Mouse (Mus musculus) heart, postnatal 0 days (tissue): ENCODE results near the gene 1700019D03Rik. TPM values are rescaled to one million over a fixed set of nuclear protein-coding genes. Genes with fewer than 3 reads are reported as not detected.

Experiments
- ATAC-seq: fragments of 200-750 bp; cut with Nextera tagmentation; 2 replicates; pipeline ENCODE4 v1.8.0; 2017; ENCODE audit warnings: low read depth, moderate number of reproducible peaks, moderate library complexity; ENCODE audit not compliant: insufficient read depth
- DNase-seq: peaks from one replicate; pipeline ENCODE4 v3.0.0-alpha.2; 2016; ENCODE audit warnings: low spot score
- H3K27ac ChIP-seq: fragments of 300-500 bp; sonication (generic); 2 replicates; pipeline ENCODE4 v1.5.1; 2014; ENCODE audit warnings: low read depth, mild to moderate bottlenecking
- H3K27me3 ChIP-seq: fragments of 300-500 bp; sonication (generic); 2 replicates; pipeline ENCODE4 v1.6.1; 2014; ENCODE audit warnings: low read length, mixed read lengths; ENCODE audit not compliant: control insufficient read depth, insufficient read depth
- H3K36me3 ChIP-seq: fragments of 300-500 bp; sonication (generic); replicated peaks from 2 replicates; pipeline ENCODE4 v1.6.1; 2014; ENCODE audit warnings: low read length, mixed read lengths; ENCODE audit not compliant: control insufficient read depth, insufficient read depth
- H3K4me1 ChIP-seq: fragments of 300-500 bp; sonication (generic); 2 replicates; pipeline ENCODE4 v1.6.1; 2014; ENCODE audit warnings: antibody characterized with exemption; ENCODE audit not compliant: control insufficient read depth, insufficient read depth
- H3K4me2 ChIP-seq: fragments of 300-500 bp; sonication (generic); 2 replicates; pipeline ENCODE4 v1.6.1; 2014; ENCODE audit warnings: low read depth, mild to moderate bottlenecking, low read length, moderate library complexity
- H3K4me3 ChIP-seq: fragments of 300-500 bp; sonication (generic); 2 replicates; pipeline ENCODE4 v1.5.1; 2014; ENCODE audit warnings: low read depth, low read length
- H3K9ac ChIP-seq: fragments of 300-500 bp; sonication (generic); replicated peaks from 2 replicates; pipeline ENCODE4 v1.6.1; 2014; ENCODE audit warnings: low read depth, low read length, mixed read lengths
- H3K9me3 ChIP-seq: fragments of 300-500 bp; sonication (generic); replicated peaks from 2 replicates; pipeline ENCODE4 v1.6.1; 2016; ENCODE audit warnings: low read length; ENCODE audit not compliant: control insufficient read depth
- CTCF ChIP-seq: IDR thresholded peaks from 2 replicates; pipeline ENCODE4 v1.5.1; 2016; ENCODE audit warnings: antibody characterized with exemption, control low read depth, low read depth
- EP300 ChIP-seq: IDR thresholded peaks from 2 replicates; pipeline ENCODE4 v1.6.1; 2016; ENCODE audit warnings: antibody characterized with exemption, low read depth
- WGBS: fragments of 180-500 bp; shearing (Covaris S2); extraction: QIAGEN DNeasy Blood & Tissue Kit; methylation state at CpG from one replicate; pipeline ENCODE4 v1.1.7; 2014; 5-methylcytosine and 5-hydroxymethylcytosine counted together
- polyA plus RNA-seq: library from polyadenylated mRNA; unstranded; fragments of >200 nt; fragmentation: Nextera tagmentation; extraction: Ambion mirVana; gene quantifications from 2 replicates; pipeline ENCODE4 v1.2.1, GENCODE M21; 2015
- total RNA-seq: library from RNA; depleted of rRNA; stranded (reverse); fragments of >200 nt; gene quantifications from 2 replicates; pipeline ENCODE4 v1.2.3, GENCODE M21; 2014; ENCODE audit warnings: low replicate concordance; rRNA removed

Gene 1700019D03Rik
- 0.04 TPM in 1 of 2 replicates, not detected in the other for total RNA-seq
- 0.38 and 0.44 TPM in 2 replicates for polyA plus RNA-seq

GRCm38 (mm10) chr1:53020079-53020478, at the start of gene 1700019D03Rik:
TSS of gene 1700019D03Rik (minus strand) at chr1:53020179.
- Histone ChIP-seq H3K27me3 (no peaks in the 10 kb centered on the region), H3K9ac (no peak within 1 kb of the TSS), H3K27ac (no peak within 1 kb of the TSS), H3K4me2 (no peak within 1 kb of the TSS), H3K36me3 (no peaks in the 10 kb centered on the region), H3K4me3 (no peak within 1 kb of the TSS), H3K4me1 (no peaks in the 10 kb centered on the region), H3K9me3 (no peaks in the 10 kb centered on the region)
- DNase-seq (no peak), ATAC-seq (no peak)
- 58% methylated on average over 5 of the region's 5 CpGs for WGBS
- TF ChIP-seq CTCF (no peak), EP300 (no peak)

GRCm38 (mm10) chr1:53063921-53064320, 43.9 kb upstream of the 1700019D03Rik start:
- Histone ChIP-seq H3K4me1 (no peaks in the 10 kb centered on the region), H3K4me3 (no peak overlapping the region), H3K27me3 (no peaks in the 10 kb centered on the region), H3K36me3 (no peaks in the 10 kb centered on the region), H3K27ac (no peak overlapping the region), H3K9ac (no peak overlapping the region), H3K4me2 (no peak overlapping the region), H3K9me3 (no peaks in the 10 kb centered on the region)
- no peak for DNase-seq
- TF ChIP-seq EP300, result no peak
- no peak for TF ChIP-seq CTCF
- WGBS, result 77% methylated on average over 4 of the region's 4 CpGs
- no peak for ATAC-seq

GRCm38 (mm10) chr1:53061871-53062608, 42.1 kb upstream of the 1700019D03Rik start:
- DNase-seq (no peak), ATAC-seq (no peak)
- no peaks in the 10 kb centered on the region for H3K4me1 ChIP-seq
- H3K9ac ChIP-seq, result no peak overlapping the region
- H3K4me3 ChIP-seq, result no peak overlapping the region
- H3K27ac ChIP-seq, result no peak overlapping the region
- H3K9me3 ChIP-seq, result no peaks in the 10 kb centered on the region
- no peak for TF ChIP-seq EP300
- TF ChIP-seq CTCF, result no peak
- H3K4me2 ChIP-seq, result no peak overlapping the region; the same call in 1 of the 2 replicates
- H3K27me3 ChIP-seq, result no peaks in the 10 kb centered on the region
- WGBS, result 55% methylated on average over 13 of the region's 13 CpGs
- no peaks in the 10 kb centered on the region for H3K36me3 ChIP-seq

GRCm38 (mm10) chr1:53061340-53061739, 41.4 kb upstream of the 1700019D03Rik start, which contains the start of gene Mstn:
TSS of gene Mstn (plus strand) at chr1:53061640.
- Histone ChIP-seq H3K9ac (no peak within 1 kb of the TSS), H3K4me3 (no peak within 1 kb of the TSS), H3K4me2 (peak within 1 kb of the TSS; percentile 28), H3K36me3 (no peaks in the 10 kb centered on the region), H3K27ac (no peak within 1 kb of the TSS), H3K27me3 (no peaks in the 10 kb centered on the region), H3K9me3 (no peaks in the 10 kb centered on the region), H3K4me1 (no peaks in the 10 kb centered on the region)
- TF ChIP-seq EP300 (no peak), CTCF (no peak)
- 54% methylated on average over 6 of the region's 6 CpGs for WGBS
- DNase-seq, result no peak
- no peak for ATAC-seq

- DNase-seq (no peak), ATAC-seq (no peak)
- WGBS, result 34% methylated on average over 8 of the region's 8 CpGs
- Histone ChIP-seq H3K4me1 (no peaks in the 10 kb centered on the region), H3K27me3 (no peaks in the 10 kb centered on the region), H3K4me3 (no peak overlapping the region), H3K9ac (no peak overlapping the region), H3K9me3 (no peaks in the 10 kb centered on the region), H3K4me2 (peak overlapping the region; percentile 28), H3K27ac (no peak overlapping the region), H3K36me3 (no peaks in the 10 kb centered on the region)
- TF ChIP-seq CTCF (no peak), EP300 (no peak)
Measured at GRCm38 (mm10) chr1:53060499-53060898, 40.5 kb upstream of the 1700019D03Rik start.
